25 mouse cellular contexts compared by ENCODE assay signal in the genomic region with DNA sequence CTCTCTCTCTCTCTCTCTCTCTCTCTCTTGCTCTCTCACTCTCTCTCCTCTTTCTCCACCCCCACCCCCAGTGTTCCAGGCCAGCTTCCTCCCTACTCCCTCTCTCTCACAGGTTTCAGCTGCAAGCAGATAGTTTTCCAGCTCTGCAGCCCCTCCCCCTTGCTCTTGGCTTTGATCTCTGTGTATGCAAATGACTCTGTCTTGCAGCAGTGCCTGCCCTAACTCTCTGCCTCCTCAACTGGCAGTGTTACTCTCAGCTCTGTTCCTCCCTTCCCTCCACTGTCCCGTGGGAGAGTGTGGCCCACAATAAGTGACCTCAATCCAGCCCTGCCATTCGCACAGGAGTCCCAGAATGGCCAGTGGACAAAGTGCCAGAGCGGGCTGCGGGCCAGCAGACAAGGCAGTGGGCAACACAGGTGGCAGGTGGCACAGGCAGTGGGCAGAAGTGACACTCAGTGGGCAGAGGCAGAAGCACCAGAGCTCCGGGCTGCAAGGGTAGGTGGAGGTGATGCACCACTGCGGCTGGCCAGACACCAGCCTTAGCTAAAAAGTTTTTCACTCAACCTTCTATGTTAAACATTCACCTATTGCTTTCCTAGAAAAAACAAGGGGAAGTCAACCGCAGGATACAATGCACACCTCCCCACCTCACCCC. TPM values are rescaled to one million over a fixed set of nuclear protein-coding genes. Genes with fewer than 3 reads are reported as not detected.
A peak's percentile ranks its signal among the peaks of the same experiment; 100 is the strongest.
DNase-seq lines count a peak whose midpoint lies in the region; ATAC-seq and TF ChIP-seq lines count a peak whose summit lies in the region.
"Had no signal": no experiment of that assay in that cellular context is flagged by ENCODE, and none has a peak within 500 bp of the region (broad histone marks: within the 10 kb centered on the region; RNA-seq: fewer than 3 reads in every experiment).

No protein-coding gene starts in this region.

- H3K9ac ChIP-seq in ES-E14 (ENCODE audit: insufficient read depth, low read depth, low read length, poor library complexity, severe bottlenecking): no peak overlapping the region
- no peak overlapping the region for H3K9ac ChIP-seq in lung, postnatal 0 days (replicated peaks; ENCODE audit: low read depth)
- H3K9ac ChIP-seq: forebrain, embryonic 15.5 days; hindbrain, embryonic 14.5 days; limb, embryonic 12.5 days; midbrain, embryonic 12.5 days; stomach, embryonic 15.5 days had no signal

- H3K4me1 ChIP-seq in ES-E14 (ENCODE audit: control insufficient read depth in 2 of 2, insufficient read depth in 2 of 2, low read length in 2 of 2, poor library complexity in 1 of 2): peaks cover 0 to 3% of the 10 kb centered on the region in 2 experiments; a peak in 1 of 4 replicates
- H3K4me1 ChIP-seq in kidney, adult 2 months (ENCODE audit: control insufficient read depth, insufficient read depth, low read length): no peaks in the 10 kb centered on the region
- no peaks in the 10 kb centered on the region for H3K4me1 ChIP-seq in lung, postnatal 0 days (ENCODE audit: insufficient read depth, low read depth, low read length)
- H3K4me1 ChIP-seq: forebrain, embryonic 15.5 days; limb, embryonic 12.5 days; midbrain, embryonic 12.5 days; stomach, embryonic 15.5 days had no signal

- peak overlapping the region; percentile 44; the same call in 1 of the 2 replicates for H3K27ac ChIP-seq in ES-E14 (ENCODE audit: insufficient read depth, low read depth, low read length, poor library complexity, severe bottlenecking)
- no peak overlapping the region for H3K27ac ChIP-seq in kidney, adult 2 months (ENCODE audit: insufficient read depth, low read depth, low read length)
- H3K27ac ChIP-seq in lung, postnatal 0 days (ENCODE audit: low read length): no peak overlapping the region
- H3K27ac ChIP-seq: forebrain, embryonic 15.5 days; hindbrain, embryonic 14.5 days; kidney, postnatal 0 days; left cerebral cortex, adult 2 months; limb, embryonic 12.5 days; midbrain, embryonic 12.5 days; stomach, embryonic 15.5 days had no signal

- no peak for TF ChIP-seq EP300 in lung, postnatal 0 days (IDR thresholded peaks at IDR 0.05)

- no peak overlapping the region for H3K4me3 ChIP-seq in ES-E14 (ENCODE audit: insufficient read depth in 1 of 2, low read depth in 1 of 2, low read length in 2 of 2, poor library complexity in 1 of 2, severe bottlenecking in 1 of 2)
- no peak overlapping the region for H3K4me3 ChIP-seq in kidney, adult 2 months (ENCODE audit: insufficient read depth, low read depth, low read length)
- H3K4me3 ChIP-seq in lung, postnatal 0 days (ENCODE audit: low read depth, low read length): no peak overlapping the region
- H3K4me3 ChIP-seq: forebrain, embryonic 15.5 days; left cerebral cortex, adult 2 months; limb, embryonic 12.5 days; midbrain, embryonic 12.5 days; myocyte; stomach, embryonic 15.5 days had no signal

- peak; percentile 25 for DNase-seq in kidney, adult 11 months
- DNase-seq in kidney, postnatal 14 days: no peak
- no peak for DNase-seq in ES-E14 (ENCODE audit: low read depth, low spot score)
- peak; percentile 12 for DNase-seq in kidney, adult 2 months
- DNase-seq in kidney, postnatal 4 days: peak; percentile 26 to 60
- DNase-seq in lung, postnatal 0 days (ENCODE audit: low spot score): no peak
- no peak for DNase-seq in adrenal gland, adult 2 months
- DNase-seq: cerebellum, adult 8-10 months; gastrocnemius, postnatal 10 days; heart, postnatal 10 days; lung, postnatal 36 days; retina, postnatal 1 day; spleen, adult 18-20 months; thymus, postnatal 36 days had no signal

- no peak overlapping the region for H3K4me2 ChIP-seq in lung, postnatal 0 days (replicated peaks; ENCODE audit: low read depth, low read length)
- H3K4me2 ChIP-seq: forebrain, embryonic 15.5 days; hindbrain, embryonic 14.5 days; limb, embryonic 12.5 days; midbrain, embryonic 12.5 days; stomach, embryonic 15.5 days had no signal

- H3K27me3 ChIP-seq in kidney, adult 2 months (replicated peaks; ENCODE audit: control insufficient read depth, insufficient read depth, low read length): no peaks in the 10 kb centered on the region
- H3K27me3 ChIP-seq in lung, postnatal 0 days (replicated peaks; ENCODE audit: insufficient read depth, low read length): no peaks in the 10 kb centered on the region
- H3K27me3 ChIP-seq: forebrain, embryonic 15.5 days; limb, embryonic 12.5 days; midbrain, embryonic 12.5 days; stomach, embryonic 15.5 days had no signal

- TF ChIP-seq CTCF in kidney, adult 2 months (conservative IDR thresholded peaks at IDR 0.05; ENCODE audit: insufficient read depth, insufficient read length, low read depth, low read length): no peak
- TF ChIP-seq CTCF in lung, postnatal 0 days (IDR thresholded peaks at IDR 0.05): no peak

- H3K9me3 ChIP-seq in ES-E14 (ENCODE audit: control insufficient read depth, insufficient read depth, low read depth, low read length): peaks cover 2% of the 10 kb centered on the region; the same call in 1 of the 2 replicates
- no peaks in the 10 kb centered on the region; the same call in 1 of the 2 replicates for H3K9me3 ChIP-seq in lung, postnatal 0 days (ENCODE audit: low read length)
- H3K9me3 ChIP-seq: stomach, embryonic 15.5 days had no signal

- no peak for TF ChIP-seq POLR2A in kidney, adult 2 months (IDR thresholded peaks at IDR 0.05; ENCODE audit: low read depth, low read length)

- in situ Hi-C loops in ES-E14 (cut with MboI; ENCODE audit: low sequenced_read_pairs in 2 of 2, unreplicated experiment in 2 of 2): no loop called here

- 51% methylated on average over 7 of the region's 7 CpGs for WGBS in kidney, adult 2 months
- WGBS in lung, postnatal 0 days: 53% methylated on average over 7 of the region's 7 CpGs

- H3K36me3 ChIP-seq in ES-E14 (ENCODE audit: control insufficient read depth, insufficient read depth, low read length, poor library complexity, severe bottlenecking): no peaks in the 10 kb centered on the region
- H3K36me3 ChIP-seq in kidney, adult 2 months (ENCODE audit: control insufficient read depth, insufficient read depth, low read length): no peaks in the 10 kb centered on the region
- no peaks in the 10 kb centered on the region for H3K36me3 ChIP-seq in lung, postnatal 0 days (ENCODE audit: insufficient read depth, low read length)
- H3K36me3 ChIP-seq: forebrain, embryonic 15.5 days; limb, embryonic 12.5 days; midbrain, embryonic 12.5 days; stomach, embryonic 15.5 days had no signal

- ATAC-seq in lung, postnatal 0 days: no peak
- ATAC-seq: forebrain, embryonic 15.5 days had no signal

TF ChIP-seq in ES-E14, 5 proteins besides CTCF, POLR2A, EP300 and RAD21:
- TF ChIP-seq ZC3H11A (IDR thresholded peaks at IDR 0.05; ENCODE audit: borderline replicate concordance, low read depth, low read length) (no peak), ZNF384 (IDR thresholded peaks at IDR 0.05; ENCODE audit: low read depth, low read length) (no peak), HCFC1 (IDR thresholded peaks at IDR 0.05; ENCODE audit: borderline replicate concordance, insufficient read depth, low read length) (no peak), CHD2 (IDR thresholded peaks at IDR 0.05; ENCODE audit: low read depth, low read length) (no peak), MAFK (IDR thresholded peaks at IDR 0.05; ENCODE audit: insufficient read depth, low read depth, low read length) (no peak)

RNA-seq across cellular contexts. Expression of a gene that starts 16.3 kb away (rescaled TPM):
- not detected in 2 replicates for total RNA-seq in ES-E14 (2012; rRNA removed)
- not detected in 2 replicates for polyA plus RNA-seq in kidney, adult 2 months (2012; rRNA removed)
- not detected in 2 replicates for polyA plus RNA-seq in lung, postnatal 0 days (2015; fragmentation: Nextera tagmentation; extraction: Ambion mirVana)
- not detected for total RNA-seq in adrenal gland, adult 2 months (2021)
- not detected in 2 replicates for polyA plus RNA-seq in adrenal gland, adult 2 months (2012; rRNA removed)
- total RNA-seq: gastrocnemius, postnatal 10 days; heart, adult 8-10 months; heart, postnatal 10 days; left cerebral cortex, adult 2 months; neutrophil, adult 5-6 weeks had no signal
- polyA plus RNA-seq: forebrain, embryonic 15.5 days; hindbrain, embryonic 14.5 days; kidney, postnatal 0 days; limb, embryonic 12.5 days; liver, embryonic 16.5 days; midbrain, embryonic 12.5 days; myocyte; stomach, embryonic 15.5 days had no signal

RNA-seq across cellular contexts. Expression of a gene that starts 24.8 kb away (rescaled TPM):
- not detected in 2 replicates for total RNA-seq in ES-E14 (2012; rRNA removed)
- polyA plus RNA-seq in kidney, adult 2 months (2012; rRNA removed): not detected in 2 replicates
- not detected in 2 replicates for polyA plus RNA-seq in lung, postnatal 0 days (2015; fragmentation: Nextera tagmentation; extraction: Ambion mirVana)
- total RNA-seq in adrenal gland, adult 2 months (2021): not detected
- polyA plus RNA-seq in adrenal gland, adult 2 months (2012; rRNA removed): not detected in 2 replicates
- total RNA-seq: gastrocnemius, postnatal 10 days; heart, adult 8-10 months; heart, postnatal 10 days; left cerebral cortex, adult 2 months; neutrophil, adult 5-6 weeks had no signal
- polyA plus RNA-seq: forebrain, embryonic 15.5 days; hindbrain, embryonic 14.5 days; kidney, postnatal 0 days; limb, embryonic 12.5 days; liver, embryonic 16.5 days; midbrain, embryonic 12.5 days; myocyte; stomach, embryonic 15.5 days had no signal

RNA-seq across cellular contexts. Expression of a gene that starts 45.8 kb away (rescaled TPM):
- not detected in 2 replicates for total RNA-seq in ES-E14 (2012; rRNA removed)
- not detected in 2 replicates for polyA plus RNA-seq in kidney, adult 2 months (2012; rRNA removed)
- not detected in 2 replicates for polyA plus RNA-seq in lung, postnatal 0 days (2015; fragmentation: Nextera tagmentation; extraction: Ambion mirVana)
- not detected for total RNA-seq in adrenal gland, adult 2 months (2021)
- not detected in 2 replicates for polyA plus RNA-seq in adrenal gland, adult 2 months (2012; rRNA removed)
- total RNA-seq: gastrocnemius, postnatal 10 days; heart, adult 8-10 months; heart, postnatal 10 days; left cerebral cortex, adult 2 months; neutrophil, adult 5-6 weeks had no signal
- polyA plus RNA-seq: forebrain, embryonic 15.5 days; hindbrain, embryonic 14.5 days; kidney, postnatal 0 days; limb, embryonic 12.5 days; liver, embryonic 16.5 days; midbrain, embryonic 12.5 days; myocyte; stomach, embryonic 15.5 days had no signal

RNA-seq across cellular contexts. Expression of a gene that starts 55.2 kb away (rescaled TPM):
- total RNA-seq in ES-E14 (2012; rRNA removed): not detected in 2 replicates
- not detected in 2 replicates for polyA plus RNA-seq in kidney, adult 2 months (2012; rRNA removed)
- not detected in 2 replicates for polyA plus RNA-seq in lung, postnatal 0 days (2015; fragmentation: Nextera tagmentation; extraction: Ambion mirVana)
- not detected for total RNA-seq in adrenal gland, adult 2 months (2021)
- polyA plus RNA-seq in adrenal gland, adult 2 months (2012; rRNA removed): not detected in 2 replicates
- total RNA-seq: gastrocnemius, postnatal 10 days; heart, adult 8-10 months; heart, postnatal 10 days; left cerebral cortex, adult 2 months; neutrophil, adult 5-6 weeks had no signal
- polyA plus RNA-seq: forebrain, embryonic 15.5 days; hindbrain, embryonic 14.5 days; kidney, postnatal 0 days; limb, embryonic 12.5 days; liver, embryonic 16.5 days; midbrain, embryonic 12.5 days; myocyte; stomach, embryonic 15.5 days had no signal

Comparison
In these comparisons a context has a peak if more than half of its experiments do, and no peak if none do; other contexts are left out.
1. DNase-seq: peak in kidney, adult 11 months (single experiment), kidney, adult 2 months (single experiment) and kidney, postnatal 4 days (2 of 2); none in kidney, postnatal 14 days (single experiment), ES-E14 (single experiment), lung, postnatal 0 days (single experiment) and adrenal gland, adult 2 months (single experiment).